Mouse (Mus musculus) CH12.LX (cell line): ENCODE data around the gene Tmem37. TPM values are rescaled to one million over a fixed set of nuclear protein-coding genes. Genes with fewer than 3 reads are reported as not detected.
"Not testable (repeated sequence)": the region's sequence is repeated elsewhere in the genome, so short reads cannot be mapped to it uniquely, and the experiment has no call there.

Source experiments
- DNase-seq: peaks from one replicate; pipeline ENCODE4 v3.0.0-alpha.2; 2013; ENCODE audit errors: extremely low read depth
- H3K27ac ChIP-seq: 2 replicates; pipeline ENCODE4 v1.5.1; 2012; ENCODE audit warnings: low read depth, mild to moderate bottlenecking, control low read depth, moderate library complexity; ENCODE audit not compliant: insufficient read depth
- H3K27me3 ChIP-seq: replicated peaks from 2 replicates; pipeline ENCODE3; 2012; ENCODE audit warnings: inconsistent platforms
- H3K36me3 ChIP-seq, 2 experiments: replicated peaks in 1 of 2; 2 replicates each; pipeline versions ENCODE3 to v1.6.1; 2012; ENCODE audit warnings: inconsistent platforms in 1 of 2, low read length in 1 of 2, mild to moderate bottlenecking in 1 of 2, mixed read lengths in 1 of 2, moderate library complexity in 1 of 2; ENCODE audit not compliant: control insufficient read depth in 1 of 2, insufficient read depth in 1 of 2
- H3K4me1 ChIP-seq, 2 experiments: 2 replicates each; pipeline ENCODE4 v1.6.1; 2012; ENCODE audit warnings: inconsistent platforms in 1 of 2, moderate library complexity in 1 of 2; ENCODE audit not compliant: insufficient read depth in 2 of 2, control insufficient read depth in 1 of 2
- H3K4me2 ChIP-seq: 2 replicates; pipeline ENCODE4 v1.6.1; 2012; ENCODE audit warnings: low read depth, mild to moderate bottlenecking, control low read depth; ENCODE audit not compliant: poor library complexity, insufficient read depth, severe bottlenecking
- H3K4me3 ChIP-seq, 3 experiments: fragments of 150-350 bp in 1 of 3; sonication (generic) in 1 of 3; replicated peaks in 1 of 3; 2 replicates each; pipeline versions ENCODE3 to v1.5.1; 2011 to 2012; ENCODE audit warnings: low read depth in 2 of 3, low read length in 2 of 3, mild to moderate bottlenecking in 2 of 3, moderate library complexity in 2 of 3, control low read depth in 1 of 3, improper control_type of control experiment in 1 of 3, inconsistent platforms in 1 of 3, mixed read lengths in 1 of 3; ENCODE audit not compliant: poor library complexity in 1 of 3
- H3K79me2 ChIP-seq: replicated peaks from 2 replicates; pipeline ENCODE4 v1.6.1; 2012; ENCODE audit warnings: mild to moderate bottlenecking, moderate library complexity; ENCODE audit not compliant: control insufficient read depth, poor library complexity, insufficient read depth, severe bottlenecking; ENCODE audit errors: extremely low read depth
- H3K9ac ChIP-seq: 2 replicates; pipeline ENCODE4 v1.6.1; 2012; ENCODE audit warnings: low read depth, mild to moderate bottlenecking, control low read depth, moderate library complexity; ENCODE audit not compliant: insufficient read depth
- H3K9me3 ChIP-seq: replicated peaks from 2 replicates; pipeline ENCODE3; 2012; ENCODE audit warnings: low read length, inconsistent platforms, mixed read lengths
- BHLHE40 ChIP-seq: IDR thresholded peaks from 2 replicates; pipeline ENCODE4 v1.6.1; 2011; ENCODE audit warnings: mild to moderate bottlenecking, low read depth, low read length, improper control_type of control experiment
- CHD1 ChIP-seq: IDR thresholded peaks from 2 replicates; pipeline ENCODE4 v1.6.1; 2012; ENCODE audit warnings: low read depth, low read length, improper control_type of control experiment, inconsistent platforms
- CTCF ChIP-seq, 2 experiments: IDR thresholded peaks in 1 of 2; conservative IDR thresholded peaks in 1 of 2; 2 replicates each; pipeline ENCODE4 v1.5.1; 2011 to 2012; ENCODE audit warnings: low read depth in 2 of 2, low read length in 2 of 2, improper control_type of control experiment in 1 of 2, inconsistent platforms in 1 of 2, mild to moderate bottlenecking in 1 of 2, moderate library complexity in 1 of 2
- ELF1 ChIP-seq: IDR thresholded peaks from 2 replicates; pipeline ENCODE4 v1.6.1; 2014; ENCODE audit warnings: low read depth, mild to moderate bottlenecking, inconsistent platforms, low read length, improper control_type of control experiment
- GABPA ChIP-seq: IDR thresholded peaks from 2 replicates; pipeline ENCODE4 v1.6.1; 2012; ENCODE audit warnings: low read depth, low read length, improper control_type of control experiment, inconsistent platforms; ENCODE audit not compliant: insufficient replicate concordance
- IRF4 ChIP-seq: IDR thresholded peaks from 2 replicates; pipeline ENCODE4 v1.6.1; 2014; ENCODE audit warnings: low read depth, mild to moderate bottlenecking, inconsistent platforms, low read length, improper control_type of control experiment
- JUN ChIP-seq: IDR thresholded peaks from 2 replicates; pipeline ENCODE4 v1.6.1; 2011; ENCODE audit warnings: low read depth, mild to moderate bottlenecking, low read length, improper control_type of control experiment, moderate library complexity; ENCODE audit not compliant: insufficient read depth
- KAT2A ChIP-seq: IDR thresholded peaks from 2 replicates; pipeline ENCODE4 v1.6.1; 2012; ENCODE audit warnings: low read length, improper control_type of control experiment, inconsistent platforms; ENCODE audit not compliant: insufficient replicate concordance
- MAFK ChIP-seq: IDR thresholded peaks from 2 replicates; pipeline ENCODE4 v1.6.1; 2011; ENCODE audit warnings: low read length, improper control_type of control experiment; ENCODE audit not compliant: insufficient replicate concordance
- MAX ChIP-seq: IDR thresholded peaks from 2 replicates; pipeline ENCODE4 v1.6.1; 2011; ENCODE audit warnings: low read length, improper control_type of control experiment
- MAZ ChIP-seq: IDR thresholded peaks from 2 replicates; pipeline ENCODE4 v1.6.1; 2012; ENCODE audit warnings: low read depth, mild to moderate bottlenecking, inconsistent platforms, low read length, improper control_type of control experiment, moderate library complexity
- NELFE ChIP-seq: IDR thresholded peaks from 2 replicates; pipeline ENCODE4 v1.6.1; 2011; ENCODE audit warnings: low read depth, low read length, improper control_type of control experiment
- NRF1 ChIP-seq: IDR thresholded peaks from 2 replicates; pipeline ENCODE4 v1.6.1; 2014; ENCODE audit warnings: low read depth, mild to moderate bottlenecking, inconsistent platforms, low read length, improper control_type of control experiment, moderate library complexity
- POLR2A ChIP-seq: IDR thresholded peaks from 2 replicates; pipeline ENCODE4 v1.6.1; 2011; ENCODE audit warnings: low read depth, mild to moderate bottlenecking, improper control_type of control experiment, low read length
- RAD21 ChIP-seq: IDR thresholded peaks from 2 replicates; pipeline ENCODE4 v1.6.1; 2011; ENCODE audit warnings: low read depth, mild to moderate bottlenecking, low read length, improper control_type of control experiment, moderate library complexity
- SMC3 ChIP-seq: IDR thresholded peaks from 2 replicates; pipeline ENCODE4 v1.6.1; 2011; ENCODE audit warnings: low read depth, low read length, improper control_type of control experiment
- UBTF ChIP-seq: IDR thresholded peaks from 2 replicates; pipeline ENCODE4 v1.6.1; 2012; ENCODE audit warnings: low read depth, mild to moderate bottlenecking, inconsistent platforms, low read length, improper control_type of control experiment, moderate library complexity
- ZC3H11A ChIP-seq: IDR thresholded peaks from 2 replicates; pipeline ENCODE4 v1.6.1; 2012; ENCODE audit warnings: low read depth, mild to moderate bottlenecking, inconsistent platforms, low read length, improper control_type of control experiment
- ZKSCAN1 ChIP-seq: IDR thresholded peaks from 2 replicates; pipeline ENCODE4 v1.6.1; 2012; ENCODE audit warnings: low read depth, inconsistent platforms, low read length, improper control_type of control experiment, borderline replicate concordance
- dilution Hi-C: fragments of 300-500 bp; cut with MboI; formaldehyde crosslinking; loops from 2 replicates; pipeline ENCODE4 v1.14.3; 2020; ENCODE audit warnings: low sequenced_read_pairs; ENCODE audit not compliant: extremely low pct_unique_long_range_greater_than_20kb, extremely low pct_ligation_motif_present
- in situ Hi-C: fragments of 300-500 bp; cut with MboI; formaldehyde crosslinking; loops from 3 replicates; pipeline ENCODE4 v1.14.3; 2019; ENCODE audit warnings: low sequenced_read_pairs, low pct_ligation_motif_present, low pct_unique_long_range_greater_than_20kb, mixed read lengths
- polyA plus RNA-seq: library from polyadenylated mRNA; unstranded; fragments of >175 nt; gene quantifications from 2 replicates; pipeline ENCODE4 v1.2.1, GENCODE M21; 2012; ENCODE audit warnings: low read depth; ENCODE audit not compliant: insufficient read length
- total RNA-seq, 2 experiments: library from RNA; depleted of rRNA; stranded (reverse); fragments of 300-350 nt in 1 of 2; fragments of >200 nt in 1 of 2; gene quantifications; 2 replicates each; pipeline ENCODE4 v1.2.3; 2012 to 2014

The Tmem37 gene
- total and polyA plus RNA-seq, 3 experiments: not detected

DNA sequence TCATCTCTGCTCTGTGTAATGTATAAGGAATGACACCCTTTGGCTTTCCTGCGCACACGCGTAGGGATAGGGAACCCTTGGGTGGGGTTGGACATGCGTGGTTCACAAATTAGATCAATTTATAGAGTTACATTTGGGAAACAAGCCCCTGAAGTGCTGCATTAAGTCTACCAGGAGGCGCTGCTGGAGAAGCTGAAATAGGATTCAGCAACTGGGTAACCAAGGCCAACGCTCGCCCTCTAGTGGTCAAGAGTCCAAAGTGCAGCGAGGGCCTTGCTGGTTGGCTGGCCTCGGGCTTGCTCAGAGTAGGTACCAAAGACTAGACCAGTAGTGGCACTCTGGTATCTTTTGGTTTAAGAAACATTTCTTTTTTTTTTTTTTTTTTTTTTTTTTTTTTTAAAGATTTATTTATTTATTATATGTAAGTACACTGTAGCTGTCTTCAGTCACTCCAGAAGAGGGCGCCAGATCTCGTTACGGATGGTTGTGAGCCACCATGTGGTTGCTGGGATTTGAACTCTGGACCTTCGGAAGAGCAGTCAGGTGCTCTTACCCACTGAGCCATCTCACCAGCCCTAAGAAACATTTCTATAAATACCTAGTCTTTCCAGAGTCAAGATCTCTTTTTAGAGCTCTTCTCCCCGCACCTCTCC lies 19.7 kb upstream of the Tmem37 start:
- H3K4me2 ChIP-seq, dilution Hi-C loops, H3K36me3 ChIP-seq, in situ Hi-C loops, H3K9ac ChIP-seq, H3K79me2 ChIP-seq, H3K4me1 ChIP-seq, H3K9me3 ChIP-seq, H3K27me3 ChIP-seq, H3K4me3 ChIP-seq, H3K27ac ChIP-seq: not testable (repeated sequence)
- DNase-seq: peak; percentile 77
- TF ChIP-seq NELFE (peak; percentile 45; the same call in 1 of the 2 replicates), SMC3 (peak; percentile 79), CTCF (conservative IDR thresholded peaks at IDR 0.05 in 1 of 2, IDR thresholded peaks at IDR 0.05 in 1 of 2; ENCODE audit: low read depth in 2 of 2, low read length in 2 of 2) (peak; percentile 91 to 96), RAD21 (peak; percentile 81)

DNA sequence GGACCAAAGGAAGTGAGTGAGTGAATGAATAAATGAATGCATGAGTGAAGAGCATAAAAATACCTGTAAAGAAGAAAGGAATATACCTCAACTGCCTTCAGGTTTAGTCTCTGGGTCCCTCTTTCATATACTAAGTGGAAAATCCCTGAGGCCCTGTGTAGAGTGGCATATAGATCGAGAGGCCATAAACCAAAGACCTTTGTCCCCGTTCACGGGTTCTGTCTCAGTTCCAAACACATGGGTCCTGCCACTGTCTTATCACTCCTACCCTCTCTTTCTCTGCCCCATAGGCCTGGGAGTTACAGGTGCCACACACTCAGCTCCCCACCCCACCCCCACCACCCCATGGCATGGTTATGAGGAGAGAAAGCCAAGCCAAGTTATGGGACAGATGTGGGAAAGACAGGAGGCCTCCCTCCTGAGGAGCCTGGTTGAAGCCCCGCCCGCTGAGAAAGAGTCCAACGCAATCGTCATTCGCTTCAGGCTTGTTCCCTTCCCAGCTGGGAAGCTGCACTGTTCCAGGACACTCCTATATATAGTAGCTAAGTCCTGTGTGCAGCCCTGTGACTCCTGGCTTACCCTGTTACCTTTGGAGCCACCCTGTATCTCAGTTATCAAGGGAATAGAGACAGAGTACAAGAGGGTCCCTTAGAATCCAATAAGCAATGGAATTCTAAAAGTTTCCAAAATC lies 17.2 kb upstream of the Tmem37 start:
- dilution Hi-C loops: no loop called here

DNA sequence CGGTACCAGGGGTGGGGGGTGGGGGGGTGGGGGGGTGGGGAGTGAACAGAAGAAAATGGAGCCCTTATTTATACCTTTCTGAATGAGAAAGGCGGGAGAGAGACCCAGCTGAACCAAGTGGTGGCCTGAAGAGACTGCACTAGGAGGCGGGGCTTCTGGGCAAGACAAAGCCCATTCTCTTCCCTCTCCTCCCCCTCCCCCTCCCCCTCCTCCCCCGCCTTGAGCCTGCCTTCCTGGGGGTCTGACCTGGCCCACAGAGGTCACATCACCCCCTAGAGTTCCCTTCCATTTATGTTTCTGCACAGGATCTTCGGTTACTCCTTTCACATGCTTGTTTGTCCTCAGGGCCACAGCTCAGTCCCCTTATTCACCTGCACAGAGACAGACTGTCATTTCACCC lies 15.3 kb upstream of the Tmem37 start:
- Histone ChIP-seq H3K79me2 (no peaks in the 10 kb centered on the region), H3K4me2 (no peak overlapping the region), H3K9me3 (peaks cover 2% of the 10 kb centered on the region), H3K27me3 (no peaks in the 10 kb centered on the region), H3K9ac (no peak overlapping the region), H3K4me1 (no peaks in the 10 kb centered on the region), H3K27ac (no peak overlapping the region), H3K36me3 (no peaks in the 10 kb centered on the region), H3K4me3 (no peak overlapping the region)
- in situ Hi-C loops: no loop called here
- TF ChIP-seq IRF4 (no peak), MAZ (no peak), CHD1 (no peak), ZKSCAN1 (no peak), ZC3H11A (no peak), POLR2A (no peak), RAD21 (no peak), MAFK (no peak), ELF1 (no peak), UBTF (no peak), BHLHE40 (no peak)
- dilution Hi-C loops: no loop called here
- no peak for DNase-seq

More for the DNA sequence above, 17.2 kb upstream of the Tmem37 start:
- no peak for DNase-seq
- Histone ChIP-seq H3K4me1 (no peaks in the 10 kb centered on the region), H3K4me2 (no peak overlapping the region), H3K27me3 (no peaks in the 10 kb centered on the region), H3K79me2 (no peaks in the 10 kb centered on the region), H3K9me3 (peaks cover 2% of the 10 kb centered on the region), H3K27ac (no peak overlapping the region), H3K36me3 (no peaks in the 10 kb centered on the region), H3K4me3 (no peak overlapping the region), H3K9ac (no peak overlapping the region)
- in situ Hi-C loops: no loop called here
- TF ChIP-seq ZKSCAN1 (no peak), MAX (no peak), NRF1 (no peak), CTCF (conservative IDR thresholded peaks at IDR 0.05 in 1 of 2, IDR thresholded peaks at IDR 0.05 in 1 of 2; ENCODE audit: low read depth in 2 of 2, low read length in 2 of 2) (no peak), JUN (no peak), GABPA (no peak), KAT2A (no peak)
